Mouse (Mus musculus) thymus, adult 2 months (tissue): ENCODE data around the gene Kars.

ENCODE experiments used
- CTCF ChIP-seq: fragments of 200-500 bp; IDR thresholded peaks from 2 replicates; pipeline ENCODE4 v1.5.1; 2012; ENCODE audit warnings: mild to moderate bottlenecking, control low read depth, low read length, moderate library complexity, borderline replicate concordance; ENCODE audit not compliant: control insufficient read depth, poor library complexity, insufficient read depth; ENCODE audit errors: extremely low read depth
- POLR2A ChIP-seq: fragments of 200-500 bp; IDR thresholded peaks from 2 replicates; pipeline ENCODE4 v1.6.1; 2012; ENCODE audit warnings: mild to moderate bottlenecking, low read length, control low read depth, moderate library complexity; ENCODE audit not compliant: control insufficient read depth, poor library complexity, insufficient read depth; ENCODE audit errors: extremely low read depth

DNA sequence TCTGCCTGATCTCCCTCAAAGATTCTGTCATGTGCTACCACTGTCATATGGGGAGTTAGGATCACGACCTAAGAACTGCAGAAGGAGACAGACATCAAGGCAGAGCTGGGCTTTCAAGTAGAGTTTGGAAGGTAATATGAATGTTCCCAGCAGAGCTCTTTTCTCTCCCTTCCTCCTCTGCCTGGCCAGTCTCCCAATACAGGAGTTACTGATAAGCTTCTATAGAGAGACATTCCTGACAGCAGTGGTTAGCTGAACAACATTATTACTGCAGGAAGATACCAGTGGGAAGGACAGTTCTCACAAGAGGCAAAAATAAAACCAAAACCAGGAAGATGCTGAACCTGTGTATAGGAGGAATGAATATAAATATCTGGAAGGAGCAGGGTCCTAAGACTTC lies 48.5 kb downstream of the Kars start:
- TF ChIP-seq CTCF (no peak), POLR2A (no peak)
